Comparison of ENCODE assay signal across 20 mouse cellular contexts in genomic region chr10:7976462-7976861, GRCm38 (mm10). TPM values are rescaled to one million over a fixed set of nuclear protein-coding genes. Genes with fewer than 3 reads are reported as not detected.
DNase-seq lines count a peak whose midpoint lies in the region; ATAC-seq lines count a peak whose summit lies in the region.
"Had no signal": no experiment of that assay in that cellular context is flagged by ENCODE, and none has a peak within 500 bp of the region (broad histone marks: within the 10 kb centered on the region; RNA-seq: fewer than 3 reads in every experiment).

No protein-coding gene starts in this region.

- no peak overlapping the region for H3K27ac ChIP-seq in kidney, embryonic 16.5 days (ENCODE audit: low read length)
- H3K27ac ChIP-seq: embryonic facial prominence, embryonic 10.5 days; hindbrain, embryonic 10.5 days; limb, embryonic 13.5 days; midbrain, embryonic 12.5 days had no signal

- H3K4me2 ChIP-seq in kidney, embryonic 16.5 days (replicated peaks; ENCODE audit: low read depth, low read length): no peak overlapping the region
- H3K4me2 ChIP-seq: limb, embryonic 13.5 days; midbrain, embryonic 12.5 days had no signal

- H3K36me3 ChIP-seq in kidney, embryonic 16.5 days (ENCODE audit: insufficient read depth, low read length): no peaks in the 10 kb centered on the region
- H3K36me3 ChIP-seq: embryonic facial prominence, embryonic 10.5 days; G1E; hindbrain, embryonic 10.5 days; limb, embryonic 13.5 days; midbrain, embryonic 12.5 days had no signal

- no peak overlapping the region for H3K4me3 ChIP-seq in kidney, embryonic 16.5 days (ENCODE audit: low read length)
- H3K4me3 ChIP-seq: embryonic facial prominence, embryonic 10.5 days; erythroblast, embryonic 14.5 days; hindbrain, embryonic 10.5 days; limb, embryonic 13.5 days; midbrain, embryonic 12.5 days; myocyte had no signal

- no peaks in the 10 kb centered on the region for H3K9me3 ChIP-seq in kidney, embryonic 16.5 days (ENCODE audit: low read length)
- H3K9me3 ChIP-seq: embryonic facial prominence, embryonic 10.5 days; hindbrain, embryonic 10.5 days; midbrain, embryonic 12.5 days had no signal

- DNase-seq in kidney, adult 9 months: peak; percentile 20
- no peak for DNase-seq in kidney, postnatal 36 days
- peak; percentile 56 to 65 for DNase-seq in natural killer cell, adult 2 months (ENCODE audit: low spot score in 2 of 2)
- DNase-seq in left cerebral cortex, adult 11 months (ENCODE audit: low spot score): no peak
- no peak for DNase-seq in urinary bladder, postnatal 36 days (ENCODE audit: low spot score in 2 of 2)
- no peak for DNase-seq in left cerebral cortex, adult 8-10 months (ENCODE audit: low spot score in 2 of 2)
- DNase-seq: cerebellum, postnatal 14 days; kidney, adult 11 months; liver, postnatal 0 days; right cerebral cortex, postnatal 25 days had no signal

- H3K9ac ChIP-seq in kidney, embryonic 16.5 days (replicated peaks; ENCODE audit: low read length): no peak overlapping the region
- H3K9ac ChIP-seq: limb, embryonic 13.5 days; liver, postnatal 0 days; midbrain, embryonic 12.5 days had no signal

- no peaks in the 10 kb centered on the region for H3K4me1 ChIP-seq in kidney, embryonic 16.5 days (ENCODE audit: insufficient read depth, low read length)
- H3K4me1 ChIP-seq: embryonic facial prominence, embryonic 10.5 days; hindbrain, embryonic 10.5 days; limb, embryonic 13.5 days; midbrain, embryonic 12.5 days had no signal

- ATAC-seq in inflammation-experienced regulatory T-cells, adult 6 months: peak; percentile 54
- no peak for ATAC-seq in kidney, embryonic 16.5 days (ENCODE audit: low FRiP score, low TSS enrichment)
- ATAC-seq: forebrain, embryonic 16.5 days; liver, postnatal 0 days had no signal

- WGBS in kidney, embryonic 16.5 days: 96% methylated on average over 9 of the region's 9 CpGs

- H3K27me3 ChIP-seq in kidney, embryonic 16.5 days (ENCODE audit: insufficient read depth, low read length): no peaks in the 10 kb centered on the region
- H3K27me3 ChIP-seq: limb, embryonic 13.5 days; midbrain, embryonic 12.5 days had no signal

RNA-seq across cellular contexts. Expression of gene Tab2, which starts 20.4 kb away (rescaled TPM):
- polyA plus RNA-seq in inflammation-experienced regulatory T-cells, adult 6 months (2017; shearing (Covaris generic)): 10 to 100 TPM; 36.0 to 41.6 (median 40.0) TPM
- polyA plus RNA-seq in kidney, embryonic 16.5 days (2015; fragmentation: Nextera tagmentation; extraction: Ambion mirVana): 17.7 and 20.2 TPM in 2 replicates
- 10 to 100 TPM; 56.0 to 59.9 (median 57.3) TPM for total RNA-seq in left cerebral cortex, adult 8-10 months (2022)

Comparison
In these comparisons a context has a peak if more than half of its experiments do, and no peak if none do; other contexts are left out.
1. DNase-seq: peak in kidney, adult 9 months (single experiment) and natural killer cell, adult 2 months (2 of 2); none in kidney, postnatal 36 days (0 of 2), left cerebral cortex, adult 11 months (single experiment), urinary bladder, postnatal 36 days (0 of 2) and left cerebral cortex, adult 8-10 months (0 of 2).